Comparison of ENCODE assay signal across 12 mouse cellular contexts in the genomic region with DNA sequence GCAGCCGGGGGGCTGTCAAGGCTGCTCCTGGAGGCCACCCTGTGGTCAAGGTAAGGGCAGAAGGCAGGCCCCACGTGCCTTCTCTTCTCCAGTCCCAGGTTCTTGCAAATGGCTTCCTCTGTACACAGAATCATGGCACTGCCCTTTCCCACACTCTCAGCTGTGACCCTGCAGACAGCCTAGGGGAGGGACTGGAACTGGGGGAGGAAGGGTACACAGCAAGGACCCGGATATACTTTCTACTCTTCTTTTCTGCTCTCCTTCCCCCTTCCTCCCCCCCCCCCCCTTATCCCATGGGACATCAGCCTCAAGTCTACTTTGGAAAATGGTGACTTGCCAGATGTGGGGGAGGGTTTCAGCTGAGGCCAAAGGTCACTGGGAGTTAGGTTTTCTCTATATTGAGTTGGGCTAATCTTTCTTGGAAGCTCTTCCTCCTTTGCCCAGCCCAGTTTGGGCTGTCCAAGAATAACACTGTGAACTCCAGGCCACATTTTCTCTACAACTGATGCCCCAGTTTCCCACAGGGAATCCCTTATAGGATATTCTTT. TPM values are rescaled to one million over a fixed set of nuclear protein-coding genes. Genes with fewer than 3 reads are reported as not detected.
DNase-seq lines count a peak whose midpoint lies in the region; ATAC-seq and TF ChIP-seq lines count a peak whose summit lies in the region.
"Had no signal": no experiment of that assay in that cellular context is flagged by ENCODE, and none has a peak within 500 bp of the region (broad histone marks: within the 10 kb centered on the region; RNA-seq: fewer than 3 reads in every experiment).

No protein-coding gene starts in this region.

- WGBS in kidney, embryonic 16.5 days, result 22% methylated on average over 3 of the region's 3 CpGs

- H3K4me2 ChIP-seq in kidney, embryonic 16.5 days (replicated peaks; ENCODE audit: low read depth, low read length), result 0 out of 2 replicates have a peak overlapping the region, but pooled peaks have one; percentile 14
- H3K4me2 ChIP-seq: hindbrain, embryonic 12.5 days had no signal

- H3K4me3 ChIP-seq in gastrocnemius, adult 2 months, result no peak overlapping the region; the same call in 1 of the 2 replicates
- H3K4me3 ChIP-seq in kidney, embryonic 16.5 days (ENCODE audit: low read length), result no peak overlapping the region
- H3K4me3 ChIP-seq: hindbrain, embryonic 12.5 days had no signal

- peaks cover 35% of the 10 kb centered on the region for H3K4me1 ChIP-seq in kidney, embryonic 16.5 days (ENCODE audit: insufficient read depth, low read length)

- no peak for DNase-seq in gastrocnemius, adult 2 months
- DNase-seq in gastrocnemius, adult 8-10 months (ENCODE audit: low spot score in 2 of 2), result no peak
- DNase-seq in urinary bladder, adult 2 months (ENCODE audit: low spot score), result peak; percentile 15
- DNase-seq in urinary bladder, postnatal 25 days (ENCODE audit: low spot score), result no peak
- DNase-seq in cerebellum, postnatal 25 days, result no peak
- DNase-seq in retina, embryonic 14.5 days (ENCODE audit: low spot score), result no peak
- DNase-seq in cerebellum, postnatal 4 days (ENCODE audit: low spot score in 2 of 2), result no peak
- DNase-seq: cerebellum, adult 2 months had no signal

- H3K9ac ChIP-seq in kidney, embryonic 16.5 days (replicated peaks; ENCODE audit: low read length), result 0 out of 2 replicates have a peak overlapping the region, but pooled peaks have one; percentile 12
- H3K9ac ChIP-seq: hindbrain, embryonic 12.5 days had no signal

- no peaks in the 10 kb centered on the region for H3K9me3 ChIP-seq in kidney, embryonic 16.5 days (ENCODE audit: low read length)
- H3K9me3 ChIP-seq: hindbrain, embryonic 12.5 days had no signal

- intact Hi-C loops in gastrocnemius, adult 2 months (cut with DNase I), result no loop called here

- peak overlapping the region; percentile 56 for H3K27ac ChIP-seq in gastrocnemius, adult 2 months
- peak overlapping the region; percentile 75 for H3K27ac ChIP-seq in kidney, embryonic 16.5 days (ENCODE audit: low read length)
- H3K27ac ChIP-seq: hindbrain, embryonic 12.5 days had no signal

- ATAC-seq in kidney, embryonic 16.5 days (ENCODE audit: low FRiP score, low TSS enrichment), result no peak
- ATAC-seq: forebrain, embryonic 14.5 days had no signal

- H3K36me3 ChIP-seq in kidney, embryonic 16.5 days (ENCODE audit: insufficient read depth, low read length), result 0 out of 2 replicates have a peak, but pooled peaks cover 13% of the 10 kb centered on the region

- no peaks in the 10 kb centered on the region for H3K27me3 ChIP-seq in kidney, embryonic 16.5 days (ENCODE audit: insufficient read depth, low read length)

- no peak for TF ChIP-seq CTCF in gastrocnemius, adult 2 months (IDR thresholded peaks at IDR 0.05)

RNA-seq across cellular contexts. Expression of gene Nfatc4, which starts 5.8 kb away (rescaled TPM):
- total RNA-seq in gastrocnemius, adult 2 months (2021), result 1 to 10 TPM; 3.4 to 3.8 TPM
- total RNA-seq in gastrocnemius, adult 8-10 months (2022), result 1 to 10 TPM; 1.9 to 3.3 (median 2.5) TPM
- polyA plus RNA-seq in urinary bladder, adult 2 months (2012; rRNA removed), result 37.9 and 44.3 TPM in 2 replicates
- polyA plus RNA-seq in kidney, embryonic 16.5 days (2015; fragmentation: Nextera tagmentation; extraction: Ambion mirVana), result 38.2 and 38.7 TPM in 2 replicates
- total RNA-seq: neutrophil, adult 5-6 weeks had no signal

RNA-seq across cellular contexts. Expression of gene Nynrin, which starts 25.0 kb away (rescaled TPM):
- total RNA-seq in gastrocnemius, adult 2 months (2021), result 1 to 10 TPM; 1.6 to 2.0 TPM
- 1 to 10 TPM; 1.2 to 3.6 (median 1.9) TPM for total RNA-seq in gastrocnemius, adult 8-10 months (2022)
- polyA plus RNA-seq in urinary bladder, adult 2 months (2012; rRNA removed), result 6.2 and 11.2 TPM in 2 replicates
- 22.5 and 25.1 TPM in 2 replicates for polyA plus RNA-seq in kidney, embryonic 16.5 days (2015; fragmentation: Nextera tagmentation; extraction: Ambion mirVana)

RNA-seq across cellular contexts. Expression of gene Ripk3, which starts 40.1 kb away (rescaled TPM):
- total RNA-seq in gastrocnemius, adult 2 months (2021), result 1 to 10 TPM in 1 of 2 experiments, under 1 TPM in 1; 0.64 to 1.1 TPM
- 1 to 10 TPM in 3 of 4 experiments, not detected in 1; 1.0 to 1.3 (median 1.3) TPM for total RNA-seq in gastrocnemius, adult 8-10 months (2022)
- 7.0 and 8.9 TPM in 2 replicates for polyA plus RNA-seq in urinary bladder, adult 2 months (2012; rRNA removed)
- 39.3 and 43.4 TPM in 2 replicates for polyA plus RNA-seq in kidney, embryonic 16.5 days (2015; fragmentation: Nextera tagmentation; extraction: Ambion mirVana)

RNA-seq across cellular contexts. Expression of gene Adcy4, which starts 44.9 kb away (rescaled TPM):
- total RNA-seq in gastrocnemius, adult 2 months (2021), result 10 to 100 TPM in 1 of 2 experiments, 1 to 10 TPM in 1; 6.8 to 10.1 TPM
- total RNA-seq in gastrocnemius, adult 8-10 months (2022), result 1 to 10 TPM; 3.4 to 7.1 (median 3.6) TPM
- 7.2 and 9.4 TPM in 2 replicates for polyA plus RNA-seq in urinary bladder, adult 2 months (2012; rRNA removed)
- polyA plus RNA-seq in kidney, embryonic 16.5 days (2015; fragmentation: Nextera tagmentation; extraction: Ambion mirVana), result 16.7 and 19.7 TPM in 2 replicates
- total RNA-seq: neutrophil, adult 5-6 weeks had no signal

RNA-seq across cellular contexts. Expression of gene Cbln3, which starts 55.4 kb away (rescaled TPM):
- not detected for total RNA-seq in gastrocnemius, adult 2 months (2021)
- total RNA-seq in gastrocnemius, adult 8-10 months (2022), result not detected
- polyA plus RNA-seq in urinary bladder, adult 2 months (2012; rRNA removed), result 0.22 and 0.45 TPM in 2 replicates
- 0.42 and 0.74 TPM in 2 replicates for polyA plus RNA-seq in kidney, embryonic 16.5 days (2015; fragmentation: Nextera tagmentation; extraction: Ambion mirVana)
- total RNA-seq: neutrophil, adult 5-6 weeks had no signal
